Mouse (Mus musculus) spleen, embryonic (tissue): ENCODE measurements at regions not wholly inside any gene's neighbourhood (a gene's known extent, or its start where the extent isn't known, plus 50 kb on each side); places are given as distances from the start of the nearest gene placed in this dataset.
"Not testable (repeated sequence)": the region's sequence is repeated elsewhere in the genome, so short reads cannot be mapped to it uniquely, and the experiment has no call there.

Source experiments
- CTCF ChIA-PET: fragments of 350-600 bp; sonication (Branson Sonifier 250); formaldehyde crosslinking; loops from one replicate; lab custom pipeline; 2022; lab: Charles Lee

- CTCF ChIA-PET, result no interaction called here
Observed at GRCm38 (mm10) chr17:16516173-16516572, 547.7 kb upstream of the Zfp960 start.

GRCm38 (mm10) chr17:16493951-16494350, 570.0 kb upstream of the Zfp960 start:
- CTCF ChIA-PET, result no interaction called here

GRCm38 (mm10) chr17:16493546-16493945, 570.4 kb upstream of the Zfp960 start:
- CTCF ChIA-PET, result no interaction called here

- CTCF ChIA-PET, result no interaction called here
Observed at GRCm38 (mm10) chr17:16492551-16492950, 571.4 kb upstream of the Zfp960 start.

- CTCF ChIA-PET, result interaction anchor here (0.6 kb wide), 1 partner anchor 794 kb away, joined by 3 read pairs; no protein-coding TSS in a partner anchor
Observed at GRCm38 (mm10) chr17:16486355-16486754, 577.6 kb upstream of the Zfp960 start.

GRCm38 (mm10) chr17:16483976-16484375, 579.9 kb upstream of the Zfp960 start:
- CTCF ChIA-PET, result no interaction called here

GRCm38 (mm10) chr17:16481722-16482121, 582.2 kb upstream of the Zfp960 start:
- CTCF ChIA-PET, result no interaction called here

GRCm38 (mm10) chr17:16480579-16480978, 583.3 kb upstream of the Zfp960 start:
- CTCF ChIA-PET, result no interaction called here

GRCm38 (mm10) chr17:16461208-16461607, 602.7 kb upstream of the Zfp960 start:
- CTCF ChIA-PET, result no interaction called here

GRCm38 (mm10) chr17:16453098-16453497, 610.8 kb upstream of the Zfp960 start:
- CTCF ChIA-PET, result no interaction called here

GRCm38 (mm10) chr17:16444562-16444961, 613.7 kb upstream of the Rgmb start:
- CTCF ChIA-PET, result no interaction called here

GRCm38 (mm10) chr17:16395193-16395612, 564.4 kb upstream of the Rgmb start:
- CTCF ChIA-PET, result no interaction called here

- CTCF ChIA-PET, result not testable (repeated sequence)
Observed at GRCm38 (mm10) chr17:16374855-16375221, 544.0 kb upstream of the Rgmb start.

- CTCF ChIA-PET, result not testable (repeated sequence)
Observed at GRCm38 (mm10) chr17:16374119-16374854, 543.4 kb upstream of the Rgmb start.

GRCm38 (mm10) chr17:16372976-16373375, 542.1 kb upstream of the Rgmb start:
- CTCF ChIA-PET, result no interaction called here

- CTCF ChIA-PET, result no interaction called here
Observed at GRCm38 (mm10) chr17:16344061-16344460, 513.2 kb upstream of the Rgmb start.

GRCm38 (mm10) chr17:16342785-16343184, 511.9 kb upstream of the Rgmb start:
- CTCF ChIA-PET, result no interaction called here

GRCm38 (mm10) chr17:16339720-16340470, 509.1 kb upstream of the Rgmb start:
- CTCF ChIA-PET, result no interaction called here

- CTCF ChIA-PET, result no interaction called here
Observed at GRCm38 (mm10) chr17:16311914-16312313, 481.1 kb upstream of the Rgmb start.

GRCm38 (mm10) chr17:16311196-16311873, 480.5 kb upstream of the Rgmb start:
- CTCF ChIA-PET, result no interaction called here

- CTCF ChIA-PET, result no interaction called here
Observed at GRCm38 (mm10) chr17:16301776-16302175, 470.9 kb upstream of the Rgmb start.

- CTCF ChIA-PET, result no interaction called here
Observed at GRCm38 (mm10) chr17:16298553-16298952, 467.7 kb upstream of the Rgmb start.
